Mouse (Mus musculus) intestine, embryonic 14.5 days (tissue): ENCODE measurements at regions not wholly inside any gene's neighbourhood (a gene's known extent, or its start where the extent isn't known, plus 50 kb on each side); places are given as distances from the start of the nearest gene placed in this dataset.
"Not testable (repeated sequence)": the region's sequence is repeated elsewhere in the genome, so short reads cannot be mapped to it uniquely, and the experiment has no call there.

Experiments
- ATAC-seq: fragments of 200-750 bp; cut with Nextera tagmentation; replicated peaks from 2 replicates; pipeline ENCODE4 v1.8.0; 2017; ENCODE audit warnings: low read depth, moderate number of reproducible peaks, moderate TSS enrichment, moderate library complexity; ENCODE audit not compliant: low FRiP score, low TSS enrichment
- DNase-seq: peaks from one replicate; pipeline ENCODE4 v3.0.0-alpha.2; 2018; ENCODE audit warnings: low spot score
- H3K27ac ChIP-seq: fragments of 300-500 bp; sonication (generic); 2 replicates; pipeline ENCODE4 v1.5.1; 2014; ENCODE audit warnings: low read depth, mild to moderate bottlenecking, control low read depth
- H3K27me3 ChIP-seq: fragments of 300-500 bp; sonication (generic); replicated peaks from 2 replicates; pipeline ENCODE4 v1.6.1; 2014; ENCODE audit warnings: low read length, control low read depth; ENCODE audit not compliant: control insufficient read depth, insufficient read depth
- H3K36me3 ChIP-seq: fragments of 300-500 bp; sonication (generic); 2 replicates; pipeline ENCODE4 v1.6.1; 2014; ENCODE audit warnings: low read length, control low read depth; ENCODE audit not compliant: control insufficient read depth, insufficient read depth
- H3K4me1 ChIP-seq: fragments of 300-500 bp; sonication (generic); replicated peaks from 2 replicates; pipeline ENCODE4 v1.6.1; 2014; ENCODE audit warnings: low read length, control low read depth, mixed read lengths; ENCODE audit not compliant: control insufficient read depth, insufficient read depth
- H3K4me2 ChIP-seq: fragments of 300-500 bp; sonication (generic); 2 replicates; pipeline ENCODE4 v1.6.1; 2014; ENCODE audit warnings: low read length
- H3K4me3 ChIP-seq: fragments of 300-500 bp; sonication (generic); 2 replicates; pipeline ENCODE4 v1.5.1; 2014; ENCODE audit warnings: low read depth, low read length, control low read depth, mixed read lengths
- H3K9ac ChIP-seq: fragments of 300-500 bp; sonication (generic); 2 replicates; pipeline ENCODE4 v1.6.1; 2014; ENCODE audit warnings: mild to moderate bottlenecking, low read length
- H3K9me3 ChIP-seq: fragments of 300-500 bp; sonication (generic); 2 replicates; pipeline ENCODE4 v1.6.1; 2016; ENCODE audit warnings: low read length, control low read depth; ENCODE audit not compliant: control insufficient read depth
- whole genome bisulfite sequencing: fragments of 180-500 bp; shearing (Covaris S2); extraction: QIAGEN DNeasy Blood & Tissue Kit; methylation state at CpG from one replicate; pipeline ENCODE4 v1.1.7; 2014; 5-methylcytosine and 5-hydroxymethylcytosine counted together

DNA sequence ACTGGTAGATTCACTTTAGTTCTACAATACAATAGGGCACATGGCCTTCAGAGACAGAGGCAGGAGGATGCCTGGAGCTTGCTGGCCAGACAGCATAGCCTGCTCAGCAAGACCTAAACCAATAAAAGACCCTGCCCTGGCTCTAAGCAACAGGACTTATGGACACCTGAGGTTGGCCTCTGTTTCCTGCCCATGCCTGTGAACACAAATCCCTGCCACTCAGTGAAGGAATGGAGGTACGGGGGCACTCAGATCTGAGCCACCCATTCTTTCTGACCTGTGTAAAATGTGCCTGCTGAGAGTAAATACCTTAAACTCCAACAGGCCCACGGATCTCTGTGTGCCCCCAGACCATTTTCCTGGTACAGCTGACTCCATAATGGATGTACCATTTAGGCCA, 177.1 kb downstream of the Diras2 start:
- DNase-seq (no peak), ATAC-seq (no peak)
- no peaks in the 10 kb centered on the region for H3K27me3 ChIP-seq
- no peaks in the 10 kb centered on the region for H3K36me3 ChIP-seq
- no peak overlapping the region for H3K4me3 ChIP-seq
- H3K9me3 ChIP-seq, result peaks cover 4% of the 10 kb centered on the region; the same call in 1 of the 2 replicates
- no peak overlapping the region for H3K4me2 ChIP-seq
- 52% methylated on average over 2 of the region's 2 CpGs for WGBS
- H3K9ac ChIP-seq, result no peak overlapping the region
- H3K4me1 ChIP-seq, result no peaks in the 10 kb centered on the region
- no peak overlapping the region for H3K27ac ChIP-seq

DNA sequence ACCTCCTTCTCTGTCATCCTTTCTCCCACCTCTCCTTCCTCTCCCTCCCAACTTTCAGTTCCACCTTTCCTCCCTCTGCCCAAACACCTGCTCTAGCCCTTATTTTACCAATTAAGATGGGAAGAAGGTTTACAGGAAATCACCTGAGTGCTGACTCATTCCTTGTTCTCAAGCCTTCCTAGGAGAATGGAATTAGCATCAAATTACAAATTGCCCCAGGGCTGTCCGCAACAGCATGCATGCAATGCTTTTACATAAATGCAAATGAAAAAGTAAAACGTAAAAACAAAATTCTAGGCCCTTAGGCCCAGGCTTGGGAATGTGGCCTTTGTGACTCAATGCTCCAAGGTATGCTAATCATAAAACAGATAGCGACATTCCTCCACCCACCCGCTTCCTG, 175.2 kb downstream of the Diras2 start:
- H3K9me3 ChIP-seq, H3K4me1 ChIP-seq, H3K4me2 ChIP-seq, H3K9ac ChIP-seq, H3K4me3 ChIP-seq, H3K27me3 ChIP-seq, ATAC-seq, DNase-seq, H3K27ac ChIP-seq, H3K36me3 ChIP-seq: not testable (repeated sequence)
- WGBS, result 95% methylated on average over 2 of the region's 4 CpGs

DNA sequence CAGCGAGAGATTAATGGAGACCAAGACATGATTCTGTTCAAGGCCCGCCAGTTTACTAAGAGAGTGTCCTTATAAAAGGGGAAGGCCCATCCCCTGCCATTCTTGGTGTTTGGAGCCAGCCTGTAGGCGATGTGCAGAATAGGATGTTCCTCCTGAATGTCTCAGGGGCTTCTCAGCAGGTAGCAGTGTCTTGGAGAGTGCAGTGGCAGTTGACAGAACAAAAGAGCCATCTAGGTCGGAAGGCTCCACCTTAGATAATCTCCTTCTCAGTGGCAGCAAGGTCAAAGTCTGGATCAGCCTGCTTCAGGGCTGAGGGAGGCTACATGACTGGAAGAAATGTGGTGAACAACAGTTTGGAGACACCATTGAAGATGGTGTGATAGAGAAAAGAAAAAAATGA, 171.7 kb downstream of the Diras2 start:
- H3K9ac ChIP-seq, H3K9me3 ChIP-seq, H3K4me3 ChIP-seq, H3K27ac ChIP-seq, H3K27me3 ChIP-seq, H3K4me1 ChIP-seq, H3K4me2 ChIP-seq, H3K36me3 ChIP-seq, ATAC-seq: not testable (repeated sequence)
- peak; percentile 41 for DNase-seq
- 73% methylated on average over 4 of the region's 4 CpGs for WGBS

DNA sequence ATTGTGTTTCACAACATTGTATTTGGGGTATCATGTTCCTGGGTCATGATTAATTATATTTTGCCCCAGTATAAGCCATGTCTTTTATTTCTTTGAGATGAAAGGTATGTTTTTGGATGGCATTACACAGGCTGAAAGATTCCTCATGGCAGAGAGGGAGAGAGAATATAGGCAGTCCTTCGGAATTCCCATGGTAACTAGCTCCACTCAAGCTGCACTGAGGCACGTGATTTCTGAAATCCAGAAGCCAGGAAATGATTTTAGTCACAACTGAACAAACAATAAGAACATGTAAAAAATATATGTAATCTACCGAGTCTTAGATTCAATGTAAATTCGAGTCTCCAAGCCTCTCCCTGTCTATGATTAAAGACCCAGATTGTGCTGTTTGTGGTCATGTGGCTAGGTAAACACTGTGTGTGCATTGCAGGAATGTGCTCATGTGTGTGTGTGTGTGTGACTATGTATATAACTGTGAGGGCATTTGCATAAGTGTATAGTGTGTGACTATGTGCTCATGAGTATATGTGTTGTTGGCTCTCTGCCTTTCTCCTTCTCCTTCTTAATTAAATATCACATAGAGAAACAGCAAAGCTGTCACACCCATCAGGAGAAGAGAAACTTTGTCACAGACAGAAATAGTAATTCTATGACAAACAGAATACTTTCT, 169.8 kb downstream of the Diras2 start:
- 80% methylated on average over 4 of the region's 4 CpGs for WGBS
- H3K4me2 ChIP-seq, result no peak overlapping the region
- H3K27ac ChIP-seq, result no peak overlapping the region
- H3K9ac ChIP-seq, result no peak overlapping the region
- no peaks in the 10 kb centered on the region for H3K4me1 ChIP-seq
- no peak overlapping the region for H3K4me3 ChIP-seq
- H3K36me3 ChIP-seq, result no peaks in the 10 kb centered on the region
- H3K27me3 ChIP-seq, result no peaks in the 10 kb centered on the region
- H3K9me3 ChIP-seq, result peaks cover 4% of the 10 kb centered on the region; the same call in 1 of the 2 replicates
- no peak for ATAC-seq
- DNase-seq, result peak; percentile 32

DNA sequence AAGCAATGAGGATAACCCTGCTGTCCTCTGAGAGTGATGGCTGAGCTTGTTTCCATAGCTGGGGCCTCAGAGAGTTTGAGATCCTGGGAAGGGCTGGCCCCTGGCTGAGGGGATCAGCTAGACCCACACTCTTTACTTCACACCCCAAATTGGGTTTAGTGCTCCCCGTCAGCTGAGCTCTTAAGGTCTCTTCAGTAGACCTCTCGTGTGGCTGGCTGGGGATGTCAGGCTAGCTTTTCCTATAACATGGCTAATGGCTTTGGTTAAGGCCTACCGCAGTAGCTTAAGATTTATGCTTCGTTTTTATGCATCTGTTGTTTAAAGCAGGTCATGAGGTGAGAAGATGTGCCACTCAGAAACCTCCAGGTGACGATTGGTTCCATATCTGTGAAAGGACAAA, 168.8 kb downstream of the Diras2 start:
- 86% methylated on average over 5 of the region's 5 CpGs for WGBS
- no peak overlapping the region for H3K9ac ChIP-seq
- no peaks in the 10 kb centered on the region for H3K27me3 ChIP-seq
- no peak overlapping the region for H3K27ac ChIP-seq
- no peaks in the 10 kb centered on the region for H3K9me3 ChIP-seq
- no peaks in the 10 kb centered on the region for H3K4me1 ChIP-seq
- DNase-seq (peak; percentile 27), ATAC-seq (no peak)
- no peak overlapping the region for H3K4me3 ChIP-seq
- no peak overlapping the region for H3K4me2 ChIP-seq
- no peaks in the 10 kb centered on the region for H3K36me3 ChIP-seq

DNA sequence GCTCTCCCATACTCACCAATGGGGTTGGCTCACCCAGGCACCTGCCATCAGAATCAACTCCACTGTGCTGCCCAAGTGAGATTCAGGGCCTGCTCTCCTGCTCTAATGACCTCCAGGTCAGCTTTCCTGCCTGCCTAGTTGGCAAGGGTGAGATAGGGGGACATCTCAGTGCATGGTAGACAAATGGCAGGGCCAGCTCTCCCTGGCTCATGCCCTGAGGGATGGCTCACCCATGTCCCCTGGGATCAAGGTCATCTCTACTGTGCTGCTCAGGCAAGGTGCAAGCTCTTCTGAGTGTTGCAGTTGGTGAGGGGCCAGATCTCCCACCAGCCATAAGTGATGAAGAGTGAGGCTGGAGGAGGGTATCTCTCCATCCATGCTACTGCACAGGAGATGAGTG, 161.2 kb downstream of the Diras2 start:
- H3K4me2 ChIP-seq, result no peak overlapping the region
- H3K27ac ChIP-seq, result no peak overlapping the region
- H3K9me3 ChIP-seq, result no peaks in the 10 kb centered on the region
- ATAC-seq (no peak), DNase-seq (peak; percentile 24)
- no peaks in the 10 kb centered on the region for H3K27me3 ChIP-seq
- H3K36me3 ChIP-seq, result no peaks in the 10 kb centered on the region
- H3K4me1 ChIP-seq, result no peaks in the 10 kb centered on the region
- H3K4me3 ChIP-seq, result no peak overlapping the region
- no peak overlapping the region for H3K9ac ChIP-seq

DNA sequence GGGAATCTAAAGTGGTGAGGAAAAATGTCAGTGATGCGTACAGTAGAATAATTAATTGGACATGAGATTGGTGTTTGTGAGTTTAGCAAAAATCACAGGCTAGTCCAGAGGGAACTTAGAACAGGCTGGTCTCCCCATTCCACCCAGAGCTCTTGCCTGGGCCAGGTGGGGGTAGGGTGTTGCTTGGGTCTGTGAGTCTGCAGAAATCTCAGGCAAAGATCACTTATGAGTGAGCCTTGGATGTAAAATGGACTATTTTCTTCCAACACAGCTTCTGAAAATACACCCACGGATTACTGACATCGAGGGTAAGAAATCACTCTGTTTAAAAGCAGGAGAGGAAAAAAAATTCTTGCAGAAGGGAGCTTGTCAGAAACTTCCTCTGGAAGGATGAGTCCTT, 159.1 kb downstream of the Diras2 start:
- H3K27me3 ChIP-seq, result no peaks in the 10 kb centered on the region
- DNase-seq (no peak), ATAC-seq (no peak)
- H3K36me3 ChIP-seq, result no peaks in the 10 kb centered on the region
- H3K27ac ChIP-seq, result no peak overlapping the region
- no peaks in the 10 kb centered on the region for H3K9me3 ChIP-seq
- 70% methylated on average over 3 of the region's 3 CpGs for WGBS
- H3K4me3 ChIP-seq, result no peak overlapping the region
- no peak overlapping the region for H3K9ac ChIP-seq
- no peaks in the 10 kb centered on the region for H3K4me1 ChIP-seq
- H3K4me2 ChIP-seq, result no peak overlapping the region

DNA sequence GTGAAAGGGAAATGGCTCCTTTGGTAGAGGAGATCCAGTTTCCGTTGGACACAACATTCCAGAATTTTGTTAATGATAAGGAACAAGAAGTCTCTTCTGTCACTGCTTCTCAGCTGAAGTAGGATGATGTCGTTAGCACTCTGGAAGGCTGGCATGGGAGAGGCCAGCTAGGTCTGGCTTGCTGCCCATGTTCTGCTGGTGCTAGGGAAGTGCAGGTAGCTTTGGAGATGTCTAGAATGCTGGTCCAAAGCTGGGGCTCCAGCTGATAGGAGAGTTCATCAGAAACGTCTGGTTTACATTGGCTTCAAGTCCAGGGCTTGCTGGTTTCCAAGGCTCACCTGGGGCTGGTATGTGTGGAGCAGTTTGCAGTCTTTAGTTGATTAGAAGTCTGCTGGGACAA, 156.3 kb downstream of the Diras2 start:
- H3K9ac ChIP-seq, result no peak overlapping the region
- peaks cover 11% of the 10 kb centered on the region; the same call in 1 of the 2 replicates for H3K9me3 ChIP-seq
- H3K36me3 ChIP-seq, result no peaks in the 10 kb centered on the region
- H3K4me2 ChIP-seq, result no peak overlapping the region
- no peak for ATAC-seq
- DNase-seq, result no peak
- WGBS, result 70% methylated on average over 3 of the region's 3 CpGs
- no peaks in the 10 kb centered on the region for H3K27me3 ChIP-seq
- no peaks in the 10 kb centered on the region for H3K4me1 ChIP-seq
- no peak overlapping the region for H3K27ac ChIP-seq
- H3K4me3 ChIP-seq, result no peak overlapping the region

DNA sequence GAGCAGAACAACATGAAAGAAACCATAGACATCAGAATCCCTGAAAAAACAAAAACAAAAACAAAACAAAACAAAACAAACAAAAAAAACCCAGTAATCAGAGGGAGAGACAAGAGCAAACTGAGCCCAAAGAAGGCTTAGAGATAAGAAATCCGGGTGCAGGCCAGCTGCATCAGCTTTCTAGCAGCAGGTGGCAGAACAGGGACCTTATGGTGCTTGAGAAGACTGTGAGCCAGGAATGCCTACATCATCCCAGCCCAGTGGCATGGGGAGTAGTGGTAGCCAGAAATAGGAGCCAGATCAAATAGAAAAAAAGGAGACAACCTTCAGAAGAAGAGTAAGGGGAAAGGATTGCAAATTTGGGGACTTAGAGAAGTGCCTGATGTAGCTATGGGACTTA, 152.8 kb downstream of the Diras2 start:
- Histone ChIP-seq H3K27me3 (no peaks in the 10 kb centered on the region), H3K27ac (no peak overlapping the region), H3K9me3 (peaks cover 11% of the 10 kb centered on the region; the same call in 1 of the 2 replicates), H3K9ac (no peak overlapping the region), H3K4me2 (no peak overlapping the region), H3K36me3 (no peaks in the 10 kb centered on the region), H3K4me3 (no peak overlapping the region), H3K4me1 (no peaks in the 10 kb centered on the region)
- 54% methylated on average over 1 of the region's 1 CpGs for WGBS
- no peak for DNase-seq
- ATAC-seq, result no peak
